Mouse (Mus musculus): ENCODE data around the gene Card19. TPM values are rescaled to one million over a fixed set of nuclear protein-coding genes. Genes with fewer than 3 reads are reported as not detected.

Gene Card19
- polyA plus RNA-seq, 1 experiment from 2014 or later: 16.1 TPM

- 75% methylated on average over 10 of the region's 10 CpGs for WGBS
- no peaks in the 10 kb centered on the region for H3K27me3 ChIP-seq
- no peak overlapping the region for H3K27ac ChIP-seq
- no peak for ATAC-seq
- H3K9me3 ChIP-seq (replicated peaks): no peaks in the 10 kb centered on the region
- no peak overlapping the region for H3K4me3 ChIP-seq
- H3K4me1 ChIP-seq: no peaks in the 10 kb centered on the region
- no peaks in the 10 kb centered on the region for H3K36me3 ChIP-seq (ENCODE audit: poor library complexity, severe bottlenecking)
- no peak overlapping the region for H3K9ac ChIP-seq
- H3K4me2 ChIP-seq: no peak overlapping the region
Observed at GRCm38 (mm10) chr13:49158040-49158713, 57.7 kb downstream of the Card19 start.

- Histone ChIP-seq H3K9me3 (replicated peaks) (no peaks in the 10 kb centered on the region), H3K9ac (no peak overlapping the region), H3K27me3 (no peaks in the 10 kb centered on the region), H3K4me3 (no peak overlapping the region), H3K4me1 (no peaks in the 10 kb centered on the region), H3K27ac (no peak overlapping the region), H3K36me3 (ENCODE audit: poor library complexity, severe bottlenecking) (no peaks in the 10 kb centered on the region), H3K4me2 (no peak overlapping the region)
- 78% methylated on average over 4 of the region's 4 CpGs for WGBS
- ATAC-seq: no peak
Observed at GRCm38 (mm10) chr13:49156645-49157044, 59.2 kb downstream of the Card19 start.

GRCm38 (mm10) chr13:49154621-49155020 lies 61.2 kb downstream of the Card19 start:
- 53% methylated on average over 7 of the region's 7 CpGs for WGBS
- Histone ChIP-seq H3K4me2 (no peak overlapping the region), H3K27ac (no peak overlapping the region), H3K27me3 (0 out of 2 replicates have a peak, but pooled peaks cover 2% of the 10 kb centered on the region), H3K9ac (no peak overlapping the region), H3K36me3 (ENCODE audit: poor library complexity, severe bottlenecking) (no peaks in the 10 kb centered on the region), H3K9me3 (replicated peaks) (no peaks in the 10 kb centered on the region), H3K4me3 (no peak overlapping the region), H3K4me1 (no peaks in the 10 kb centered on the region)
- ATAC-seq: no peak

GRCm38 (mm10) chr13:49154028-49154427 lies 61.8 kb downstream of the Card19 start:
- H3K36me3 ChIP-seq (ENCODE audit: poor library complexity, severe bottlenecking): no peaks in the 10 kb centered on the region
- no peak overlapping the region for H3K4me2 ChIP-seq
- ATAC-seq: no peak
- H3K4me3 ChIP-seq: no peak overlapping the region
- no peak overlapping the region for H3K27ac ChIP-seq
- 80% methylated on average over 10 of the region's 10 CpGs for WGBS
- peaks cover 6% of the 10 kb centered on the region; the same call in 1 of the 2 replicates for H3K27me3 ChIP-seq
- no peaks in the 10 kb centered on the region for H3K9me3 ChIP-seq (replicated peaks)
- no peak overlapping the region for H3K9ac ChIP-seq
- H3K4me1 ChIP-seq: no peaks in the 10 kb centered on the region

Other genes starting within 250 kb of the Card19 start
- 16.0 and 16.3 TPM in 2 replicates for gene Fam120a, start 248.0 kb downstream of the Card19 start, polyA plus RNA-seq (2015; fragmentation: Nextera tagmentation; extraction: Ambion mirVana)
- gene Wnk2, start 68.0 kb downstream of the Card19 start, polyA plus RNA-seq (2015; fragmentation: Nextera tagmentation; extraction: Ambion mirVana): 15.0 and 17.0 TPM in 2 replicates
- 15.5 and 16.7 TPM in 2 replicates for gene Ninj1, start 28.6 kb downstream of the Card19 start, polyA plus RNA-seq (2015; fragmentation: Nextera tagmentation; extraction: Ambion mirVana)
- 0.37 and 0.66 TPM in 2 replicates for gene Susd3, start 32.7 kb upstream of the Card19 start, polyA plus RNA-seq (2015; fragmentation: Nextera tagmentation; extraction: Ambion mirVana)
- gene Fgd3, start 104.3 kb upstream of the Card19 start, polyA plus RNA-seq (2015; fragmentation: Nextera tagmentation; extraction: Ambion mirVana): 3.0 and 3.3 TPM in 2 replicates
- gene Bicd2, start 125.5 kb upstream of the Card19 start, polyA plus RNA-seq (2015; fragmentation: Nextera tagmentation; extraction: Ambion mirVana): 24.8 and 26.7 TPM in 2 replicates
- 14.1 and 16.1 TPM in 2 replicates for gene Ippk, start 205.2 kb upstream of the Card19 start, polyA plus RNA-seq (2015; fragmentation: Nextera tagmentation; extraction: Ambion mirVana)